Mouse (Mus musculus) ovary, adult 10 weeks (tissue): ENCODE data around the gene Trip4. TPM values are rescaled to one million over a fixed set of nuclear protein-coding genes. Genes with fewer than 3 reads are reported as not detected.

Source experiments
- polyA plus RNA-seq: library from polyadenylated mRNA; stranded (reverse); fragments of 350-450 nt; fragmentation: Illumina TruSeq; extraction: RNeasy Lipid Tissue Mini Kit (QIAGEN cat#74804); gene quantifications from one replicate; pipeline ENCODE4 v1.2.3, GENCODE M21; 2014

Trip4 gene
- polyA plus RNA-seq: 60.6 TPM

GRCm38 (mm10) chr9:65908394-65909300 is at the start of gene Trip4, which contains the start of gene Csnk1g1:
Gene Trip4, minus strand, starts transcription at chr9:65908794.
Gene Csnk1g1, plus strand, starts transcription at chr9:65908924.

GRCm38 (mm10) chr9:65890143-65890628 is 18.4 kb downstream of the Trip4 start, which contains the start of gene Pclaf:
Gene Pclaf, plus strand, starts transcription at chr9:65890237.

GRCm38 (mm10) chr9:65827344-65828015 is 81.1 kb downstream of the Trip4 start, which contains the start of gene Zfp609:
Gene Zfp609, minus strand, starts transcription at chr9:65827564.

Other genes starting within 250 kb of the Trip4 start
- 70.7 TPM for gene Oaz2, start 240.8 kb downstream of the Trip4 start, polyA plus RNA-seq
- 13.9 TPM for gene Zfp609, start 81.2 kb downstream of the Trip4 start, polyA plus RNA-seq
- gene Pclaf, start 18.6 kb downstream of the Trip4 start, polyA plus RNA-seq: 101 TPM
- gene Csnk1g1, start 130 bp upstream of the Trip4 start, polyA plus RNA-seq: 51.7 TPM
- gene Ppib, start 151.4 kb upstream of the Trip4 start, polyA plus RNA-seq: 297 TPM
- gene Snx22, start 160.9 kb upstream of the Trip4 start, polyA plus RNA-seq: 0.23 TPM
- gene Snx1, start 217.8 kb upstream of the Trip4 start, polyA plus RNA-seq: 114 TPM
- 121 TPM for gene Ciao2a, start 217.8 kb upstream of the Trip4 start, polyA plus RNA-seq
- gene Dapk2, start 249.4 kb upstream of the Trip4 start, polyA plus RNA-seq: 1.6 TPM